Mouse (Mus musculus) lung, embryonic 16.5 days (tissue): ENCODE measurements around the gene Shroom1. TPM values are rescaled to one million over a fixed set of nuclear protein-coding genes. Genes with fewer than 3 reads are reported as not detected.
"Not testable (repeated sequence)": the region's sequence is repeated elsewhere in the genome, so short reads cannot be mapped to it uniquely, and the experiment has no call there.

ENCODE experiments used
- ATAC-seq: fragments of 200-750 bp; cut with Nextera tagmentation; 2 replicates; pipeline ENCODE4 v1.8.0; 2017; ENCODE audit warnings: low read depth, mild to moderate bottlenecking, moderate library complexity
- H3K27ac ChIP-seq: fragments of 300-500 bp; sonication (generic); 2 replicates; pipeline ENCODE4 v1.5.1; 2014; ENCODE audit warnings: mild to moderate bottlenecking, control low read depth, low read length
- H3K27me3 ChIP-seq: fragments of 300-500 bp; sonication (generic); 2 replicates; pipeline ENCODE4 v1.6.1; 2014; ENCODE audit warnings: low read depth, low read length, mixed read lengths; ENCODE audit not compliant: control insufficient read depth, insufficient read depth
- H3K36me3 ChIP-seq: fragments of 300-500 bp; sonication (generic); 2 replicates; pipeline ENCODE4 v1.6.1; 2014; ENCODE audit warnings: low read length; ENCODE audit not compliant: control insufficient read depth, insufficient read depth
- H3K4me1 ChIP-seq: fragments of 300-500 bp; sonication (generic); replicated peaks from 2 replicates; pipeline ENCODE4 v1.6.1; 2014; ENCODE audit warnings: low read length, mixed read lengths; ENCODE audit not compliant: control insufficient read depth, insufficient read depth
- H3K4me2 ChIP-seq: fragments of 300-500 bp; sonication (generic); 2 replicates; pipeline ENCODE4 v1.6.1; 2014; ENCODE audit warnings: low read depth, low read length, control low read depth
- H3K4me3 ChIP-seq: fragments of 300-500 bp; sonication (generic); 2 replicates; pipeline ENCODE4 v1.5.1; 2014; ENCODE audit warnings: mild to moderate bottlenecking, low read length, control low read depth
- H3K9ac ChIP-seq: fragments of 300-500 bp; sonication (generic); 2 replicates; pipeline ENCODE4 v1.6.1; 2014; ENCODE audit warnings: low read length, control low read depth
- H3K9me3 ChIP-seq: fragments of 300-500 bp; sonication (generic); 2 replicates; pipeline ENCODE4 v1.6.1; 2016; ENCODE audit warnings: low read length; ENCODE audit not compliant: control insufficient read depth
- WGBS: fragments of 180-500 bp; shearing (Covaris S2); extraction: QIAGEN DNeasy Blood & Tissue Kit; methylation state at CpG from one replicate; pipeline ENCODE4 v1.1.7; 2014; 5-methylcytosine and 5-hydroxymethylcytosine counted together
- polyA plus RNA-seq: library from polyadenylated mRNA; unstranded; fragments of >200 nt; fragmentation: Nextera tagmentation; extraction: Ambion mirVana; gene quantifications from 2 replicates; pipeline ENCODE4 v1.2.1, GENCODE M21; 2015

Shroom1 gene
- 1.9 and 2.8 TPM in 2 replicates for polyA plus RNA-seq

GRCm38 (mm10) chr11:53456474-53457371, at the start of gene Shroom1, which contains the start of gene Gm10447:
Shroom1 (plus strand) TSS chr11:53457205.
Gm10447 (minus strand) TSS chr11:53457110.
- H3K4me2 ChIP-seq, result peak within 1 kb of the TSS; percentile 88
- H3K4me1 ChIP-seq, result 0 out of 2 replicates have a peak, but pooled peaks cover 3% of the 10 kb centered on the region
- H3K4me3 ChIP-seq, result peak within 1 kb of the TSS; percentile 60
- peaks cover 2% of the 10 kb centered on the region; the same call in 1 of the 2 replicates for H3K27me3 ChIP-seq
- H3K9me3 ChIP-seq, result no peaks in the 10 kb centered on the region
- no peak within 1 kb of the TSS for H3K27ac ChIP-seq
- ATAC-seq, result peak; percentile 94
- H3K36me3 ChIP-seq, result no peaks in the 10 kb centered on the region
- H3K9ac ChIP-seq, result peak within 1 kb of the TSS; percentile 71
- 3% methylated on average over 42 of the region's 42 CpGs for WGBS

- no peak overlapping the region for H3K27ac ChIP-seq
- no peaks in the 10 kb centered on the region for H3K27me3 ChIP-seq
- no peak for ATAC-seq
- H3K9ac ChIP-seq, result no peak overlapping the region
- no peaks in the 10 kb centered on the region for H3K4me1 ChIP-seq
- peaks cover 46% of the 10 kb centered on the region for H3K36me3 ChIP-seq
- no peaks in the 10 kb centered on the region for H3K9me3 ChIP-seq
- no peak overlapping the region for H3K4me2 ChIP-seq
- H3K4me3 ChIP-seq, result no peak overlapping the region
Observed at GRCm38 (mm10) chr11:53411738-53412137, 45.3 kb upstream of the Shroom1 start.

DNA sequence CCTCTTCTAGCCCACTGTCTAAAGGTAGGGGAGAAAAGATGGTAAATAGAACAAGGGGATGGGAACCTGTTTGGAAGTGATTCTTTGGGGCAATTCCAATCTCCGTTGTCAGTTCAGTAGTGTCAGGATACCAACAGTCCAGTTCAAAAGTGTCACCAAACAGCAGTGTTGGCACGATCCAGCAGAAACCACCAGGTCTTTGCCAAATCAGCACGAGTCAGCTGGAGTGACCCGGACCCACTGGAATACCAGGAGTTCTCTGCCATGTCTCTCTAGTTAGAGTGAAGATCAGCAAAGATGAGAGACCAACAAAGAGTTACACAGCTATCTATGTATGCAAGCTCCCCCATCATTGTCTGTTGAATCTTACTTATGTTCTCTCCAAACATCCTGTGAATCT, 43.1 kb upstream of the Shroom1 start:
- H3K27me3 ChIP-seq, result no peaks in the 10 kb centered on the region
- no peaks in the 10 kb centered on the region for H3K4me1 ChIP-seq
- ATAC-seq, result no peak
- no peak overlapping the region for H3K9ac ChIP-seq
- H3K36me3 ChIP-seq, result peaks cover 45% of the 10 kb centered on the region
- WGBS, result 94% methylated on average over 4 of the region's 4 CpGs
- H3K4me2 ChIP-seq, result no peak overlapping the region
- H3K4me3 ChIP-seq, result no peak overlapping the region
- no peak overlapping the region for H3K27ac ChIP-seq
- H3K9me3 ChIP-seq, result no peaks in the 10 kb centered on the region

DNA sequence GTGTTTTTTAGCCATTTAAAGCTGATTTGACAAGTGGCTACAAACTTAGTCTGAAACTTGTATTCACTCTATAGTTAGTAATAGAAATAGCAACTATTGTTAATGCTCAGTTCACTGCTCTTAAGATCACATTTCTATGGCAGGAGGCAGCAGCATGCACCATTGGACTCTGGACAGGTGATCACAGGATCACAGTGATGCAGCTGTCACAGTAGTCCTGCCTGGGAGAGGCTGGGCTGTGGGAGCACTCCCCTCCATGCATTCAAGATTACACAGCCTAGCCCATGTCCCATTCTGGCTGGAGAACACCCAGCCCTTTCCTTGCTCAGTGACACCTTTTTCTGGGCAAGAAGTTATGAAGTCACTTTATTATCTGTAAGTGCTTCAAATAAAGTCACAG, 39.0 kb upstream of the Shroom1 start:
- H3K27ac ChIP-seq, result no peak overlapping the region
- H3K9ac ChIP-seq, result no peak overlapping the region
- H3K4me1 ChIP-seq, result no peaks in the 10 kb centered on the region
- H3K4me3 ChIP-seq, result no peak overlapping the region
- H3K36me3 ChIP-seq, result peaks cover 27% of the 10 kb centered on the region
- ATAC-seq, result no peak
- no peak overlapping the region for H3K4me2 ChIP-seq
- no peaks in the 10 kb centered on the region for H3K9me3 ChIP-seq
- H3K27me3 ChIP-seq, result no peaks in the 10 kb centered on the region

GRCm38 (mm10) chr11:53423036-53423435, 34.0 kb upstream of the Shroom1 start, which contains the start of gene Leap2:
Leap2 (minus strand) TSS chr11:53423170.
- Histone ChIP-seq H3K27me3 (no peaks in the 10 kb centered on the region), H3K4me3 (no peak within 1 kb of the TSS), H3K4me2 (no peak within 1 kb of the TSS), H3K36me3 (peaks cover 5% of the 10 kb centered on the region), H3K4me1 (no peaks in the 10 kb centered on the region), H3K9me3 (no peaks in the 10 kb centered on the region), H3K9ac (no peak within 1 kb of the TSS), H3K27ac (no peak within 1 kb of the TSS)
- 62% methylated on average over 4 of the region's 4 CpGs for WGBS
- ATAC-seq, result no peak

DNA sequence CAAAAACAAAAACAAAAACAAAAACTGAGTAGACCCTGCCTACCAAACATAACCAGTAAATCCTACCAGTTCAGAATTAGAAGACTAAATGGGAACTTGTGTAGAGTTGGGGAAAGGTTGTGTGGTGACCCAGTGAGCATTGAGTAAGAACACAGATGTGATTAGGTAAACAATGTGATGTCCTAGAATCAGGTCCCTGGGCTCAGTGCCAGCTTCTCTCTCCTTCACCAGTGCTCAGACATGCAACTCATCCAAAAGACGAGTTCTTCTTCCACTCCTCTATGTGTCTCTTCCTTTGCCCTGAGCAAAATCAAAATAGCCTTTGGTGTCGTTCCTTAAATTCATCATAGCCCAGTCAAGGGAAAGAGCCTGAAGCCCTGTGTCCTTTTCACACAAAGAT, 32.2 kb upstream of the Shroom1 start:
- Histone ChIP-seq H3K4me3 (no peak overlapping the region), H3K4me2 (no peak overlapping the region), H3K9ac (no peak overlapping the region), H3K9me3 (no peaks in the 10 kb centered on the region), H3K27me3 (no peaks in the 10 kb centered on the region), H3K4me1 (peaks cover 3% of the 10 kb centered on the region), H3K36me3 (peaks cover 9% of the 10 kb centered on the region; the same call in 1 of the 2 replicates), H3K27ac (no peak overlapping the region)
- 53% methylated on average over 2 of the region's 2 CpGs for WGBS
- ATAC-seq, result no peak

- no peak overlapping the region for H3K27ac ChIP-seq
- peaks cover 8% of the 10 kb centered on the region; the same call in 1 of the 2 replicates for H3K36me3 ChIP-seq
- no peaks in the 10 kb centered on the region for H3K27me3 ChIP-seq
- WGBS, result 51% methylated on average over 3 of the region's 3 CpGs
- no peak overlapping the region for H3K4me2 ChIP-seq
- no peak for ATAC-seq
- no peak overlapping the region for H3K4me3 ChIP-seq
- no peaks in the 10 kb centered on the region for H3K9me3 ChIP-seq
- no peak overlapping the region for H3K9ac ChIP-seq
- H3K4me1 ChIP-seq, result peaks cover 6% of the 10 kb centered on the region
Observed at GRCm38 (mm10) chr11:53425251-53425650, 31.8 kb upstream of the Shroom1 start.

GRCm38 (mm10) chr11:53425711-53426255, 31.2 kb upstream of the Shroom1 start:
- no peak for ATAC-seq
- H3K9ac ChIP-seq, result no peak overlapping the region
- H3K36me3 ChIP-seq, result peaks cover 7% of the 10 kb centered on the region; the same call in 1 of the 2 replicates
- no peak overlapping the region for H3K4me2 ChIP-seq
- 79% methylated on average over 6 of the region's 6 CpGs for WGBS
- H3K4me1 ChIP-seq, result peaks cover 6% of the 10 kb centered on the region
- H3K27ac ChIP-seq, result no peak overlapping the region
- no peaks in the 10 kb centered on the region for H3K27me3 ChIP-seq
- no peak overlapping the region for H3K4me3 ChIP-seq
- H3K9me3 ChIP-seq, result no peaks in the 10 kb centered on the region

GRCm38 (mm10) chr11:53426914-53427313, 30.1 kb upstream of the Shroom1 start:
- ATAC-seq, H3K36me3 ChIP-seq, H3K4me2 ChIP-seq, H3K27ac ChIP-seq, H3K4me3 ChIP-seq, H3K9ac ChIP-seq, H3K27me3 ChIP-seq, H3K9me3 ChIP-seq: not testable (repeated sequence)
- 74% methylated on average over 3 of the region's 3 CpGs for WGBS
- H3K4me1 ChIP-seq, result peaks cover 12% of the 10 kb centered on the region
